Mouse (Mus musculus): ENCODE measurements around the gene Rims3. TPM values are rescaled to one million over a fixed set of nuclear protein-coding genes. Genes with fewer than 3 reads are reported as not detected.

The Rims3 gene
- under 1 TPM; 0.20 to 0.40 TPM for total RNA-seq (2021)
- long read RNA-seq, experiment 1: 0 reads
- long read RNA-seq, experiment 2: 0 reads

DNA sequence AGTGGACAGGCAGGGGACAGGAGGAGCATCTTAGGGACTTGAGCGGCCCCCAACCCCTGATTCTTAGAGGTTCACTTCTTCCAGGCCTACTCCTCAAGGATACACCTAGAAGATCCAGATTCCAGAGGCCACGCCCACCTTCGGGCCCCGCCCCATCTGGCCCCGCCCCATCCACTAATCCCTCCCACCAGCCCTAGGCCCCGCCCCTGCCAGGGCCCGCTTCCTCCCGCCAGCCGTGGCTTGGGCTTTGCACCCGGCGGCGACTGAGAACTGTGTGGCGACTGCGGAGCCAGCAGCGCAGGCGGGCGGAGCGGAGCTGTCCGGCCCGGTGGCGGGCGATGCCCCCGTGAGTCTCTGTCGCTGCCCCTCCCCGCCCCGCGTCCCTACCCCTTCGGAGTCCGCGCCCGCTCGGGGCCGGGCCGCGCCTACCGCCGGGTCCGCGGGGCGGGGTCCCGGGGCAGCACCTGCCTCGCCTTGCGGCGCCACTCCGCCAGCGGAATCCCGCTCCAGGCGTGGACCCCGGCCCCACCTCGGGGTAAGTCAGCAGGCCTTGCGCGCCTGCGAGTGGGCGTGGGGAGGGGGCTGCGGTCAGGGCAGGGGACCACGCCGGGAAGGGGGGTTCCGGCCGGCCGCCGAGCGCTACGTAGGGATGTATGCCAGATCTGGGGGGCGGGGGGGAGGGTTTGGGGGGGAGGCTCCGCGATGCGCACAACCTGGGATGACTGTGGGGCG is at the start of gene Rims3:
Gene Rims3, plus strand, starts transcription at position 229 of the 732 bp plus-strand sequence.
- peak; percentile 59 for DNase-seq

DNA sequence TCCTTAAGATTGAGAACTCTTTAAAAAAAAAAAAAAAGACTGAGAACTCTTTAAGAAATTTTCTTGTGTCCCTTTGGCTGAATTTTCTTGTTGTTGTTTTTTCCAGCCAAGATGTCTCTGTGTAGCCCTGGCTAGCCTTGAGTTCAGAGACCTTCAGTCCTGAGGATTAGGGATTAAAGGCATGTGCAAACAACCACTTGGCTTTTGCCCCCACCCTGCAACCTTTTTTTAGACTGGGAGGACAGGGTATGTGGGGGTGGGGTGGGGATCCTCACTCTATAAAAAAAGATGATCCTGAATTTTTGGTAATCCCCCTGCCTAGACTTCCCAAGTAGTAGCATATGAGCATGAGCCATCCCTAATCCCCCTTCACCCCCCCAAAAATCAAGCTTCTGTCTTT is 48.8 kb upstream of the Rims3 start:
- DNase-seq: no peak

DNA sequence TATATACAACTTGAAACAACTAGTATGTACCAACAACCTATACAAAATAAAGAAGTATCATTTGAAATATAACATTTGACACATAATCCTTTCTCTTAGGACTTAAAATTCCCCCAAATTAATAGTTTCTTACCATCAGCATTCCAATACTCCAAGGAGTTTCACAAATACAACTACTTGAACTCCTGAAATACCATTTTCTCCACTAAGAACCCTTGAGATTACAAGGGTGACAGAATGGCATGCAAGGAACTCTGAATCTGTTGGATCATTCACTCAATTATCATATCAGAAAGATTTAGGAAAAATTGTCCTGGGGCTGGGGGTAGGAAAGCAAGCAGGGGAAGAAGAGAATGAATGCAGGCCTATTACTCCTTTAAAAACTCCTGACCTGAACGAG is 40.9 kb upstream of the Rims3 start:
- DNase-seq: no peak

DNA sequence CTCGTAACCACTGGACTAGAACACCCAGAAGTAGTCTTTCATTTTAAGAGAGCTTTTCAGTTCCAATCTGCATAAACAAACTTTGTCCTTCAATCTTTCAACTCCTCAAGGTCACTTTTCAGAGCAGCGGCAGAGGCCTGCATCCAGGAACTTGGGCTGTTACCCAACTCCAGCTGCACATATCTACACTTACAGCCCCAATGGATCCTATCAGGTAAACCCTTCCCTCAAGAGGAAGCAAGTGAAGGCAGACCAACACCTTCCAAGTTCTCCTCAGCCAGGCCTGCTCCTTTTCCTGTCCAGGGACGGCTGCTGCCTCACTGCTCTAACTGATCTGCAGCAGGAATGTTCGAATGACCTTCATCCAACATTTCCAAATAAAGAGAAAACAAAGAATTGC is 40.4 kb upstream of the Rims3 start:
- DNase-seq: peak; percentile 8

DNA sequence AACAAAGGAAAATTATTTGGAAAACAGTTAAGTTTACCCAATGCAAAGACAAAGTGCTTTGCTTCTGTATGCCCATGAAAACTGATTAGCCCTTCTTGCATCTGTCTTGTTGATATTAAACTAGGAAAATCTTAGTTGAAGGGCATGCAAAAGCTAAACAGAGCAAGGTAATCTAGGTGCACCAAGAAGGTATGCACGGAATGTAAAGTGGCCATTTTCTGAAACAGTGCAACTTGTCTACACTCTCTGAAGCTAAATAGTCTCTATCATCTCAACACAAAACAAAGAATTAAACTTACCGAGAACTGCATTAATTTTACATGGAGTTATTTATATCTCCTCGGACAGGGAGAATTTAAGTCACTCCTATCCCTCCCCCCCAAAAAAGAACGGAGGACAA is 39.5 kb upstream of the Rims3 start:
- no peak for DNase-seq

DNA sequence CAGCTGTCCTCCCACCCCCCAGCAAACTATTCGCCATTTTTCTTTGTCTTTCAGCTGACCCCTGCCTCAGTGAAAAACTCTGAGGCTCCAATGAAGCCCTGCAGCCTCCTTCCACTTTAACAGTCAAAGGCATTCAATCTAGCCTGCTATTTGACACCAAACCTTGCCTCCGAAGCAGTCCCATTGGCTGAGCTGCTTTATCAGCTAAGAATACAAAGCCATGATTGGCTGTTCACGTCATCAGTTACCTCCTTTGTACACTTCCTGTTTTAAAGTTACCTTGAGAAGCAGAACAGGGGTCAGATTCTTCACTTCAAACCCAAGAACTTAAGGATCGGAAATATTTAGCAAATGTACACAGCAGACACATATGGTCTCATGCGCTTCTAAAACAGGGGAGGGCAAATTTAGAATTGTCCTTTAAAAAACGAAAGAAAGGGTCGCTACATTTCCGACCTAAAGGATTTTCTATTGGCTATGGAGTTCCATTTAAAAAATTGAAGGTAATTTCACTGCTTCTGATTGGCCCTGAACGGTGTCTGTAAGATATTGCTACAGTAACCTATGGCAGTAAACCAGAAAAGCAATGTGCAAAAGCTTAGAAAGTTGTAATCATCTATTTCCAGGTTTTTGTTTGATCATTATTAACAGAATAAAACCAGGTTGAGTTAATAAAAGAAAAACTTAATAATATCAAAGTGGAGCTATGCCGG is 38.8 kb upstream of the Rims3 start:
- peak; percentile 44 for DNase-seq

DNA sequence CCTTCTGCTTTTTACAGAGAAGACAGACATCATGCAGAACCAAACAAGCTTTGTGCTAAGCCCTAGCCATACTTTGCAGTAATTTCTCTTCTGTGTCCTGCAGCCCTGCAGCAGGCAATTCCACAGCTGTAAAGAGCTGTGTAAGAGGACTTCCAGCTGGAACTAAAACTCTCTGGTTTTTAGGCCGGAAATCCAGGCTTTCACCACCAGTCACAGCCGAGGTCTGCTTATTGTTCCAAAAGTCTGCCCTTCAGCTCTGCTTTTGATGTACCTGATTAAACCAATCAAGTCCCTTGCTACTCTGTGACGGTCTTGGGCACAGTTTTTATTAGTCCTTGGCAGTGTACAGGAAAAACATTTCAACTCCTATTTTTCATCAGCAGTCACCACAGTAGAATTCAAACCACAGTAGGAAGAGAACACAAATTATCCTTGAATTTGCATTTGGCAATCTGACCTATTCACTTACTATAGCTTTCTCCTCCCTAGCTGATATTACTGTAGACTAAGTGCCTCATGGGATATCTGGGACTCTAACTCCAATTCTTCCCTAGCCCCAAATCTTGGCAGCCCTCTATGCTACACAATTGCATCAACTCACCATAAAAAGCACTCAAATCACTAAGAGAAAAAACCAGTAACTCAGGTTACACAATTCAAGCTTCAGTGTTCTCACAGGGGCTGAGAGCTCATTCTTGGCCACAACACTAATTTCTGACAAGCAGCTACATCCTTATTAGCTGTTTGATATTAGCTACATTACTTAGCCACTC is 37.4 kb upstream of the Rims3 start:
- no peak for DNase-seq

DNA sequence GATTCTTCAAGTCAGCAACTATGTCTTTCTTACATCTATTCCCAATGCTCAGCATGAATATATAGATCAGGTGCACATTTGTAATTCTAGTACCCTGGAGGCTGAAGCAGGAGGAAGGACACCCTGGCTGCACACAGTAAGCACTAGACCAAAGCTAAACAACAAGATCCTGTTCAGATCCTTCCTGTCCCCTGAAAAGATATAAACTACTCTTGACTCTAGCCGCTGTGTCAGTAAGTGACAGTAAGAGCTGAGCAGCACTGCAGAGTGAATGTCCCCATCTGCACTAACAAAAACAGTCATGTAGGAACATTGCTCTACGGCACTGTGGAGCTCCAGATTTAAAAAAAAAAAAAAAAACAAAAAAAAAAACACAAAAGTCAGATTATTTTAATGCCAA is 36.7 kb upstream of the Rims3 start:
- no peak for DNase-seq

DNA sequence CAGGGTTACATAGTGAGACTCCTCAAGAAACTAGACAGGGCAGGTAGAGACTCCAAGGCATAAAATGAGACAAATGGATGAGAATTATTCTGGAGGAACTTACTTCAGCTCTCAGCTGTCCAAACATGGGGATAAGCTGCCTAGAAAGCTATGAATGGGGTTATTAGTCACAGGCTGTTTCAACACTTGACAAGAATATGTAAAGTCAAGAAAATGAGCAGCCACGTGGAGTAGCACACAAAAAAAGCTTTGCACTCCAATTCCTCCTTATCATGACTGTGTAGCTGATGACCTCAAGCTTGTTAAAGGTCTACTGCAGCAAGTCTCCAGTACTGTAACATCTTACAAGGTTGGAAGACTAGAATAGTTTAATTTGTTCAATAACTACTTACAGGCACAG is 35.3 kb upstream of the Rims3 start:
- DNase-seq: no peak

DNA sequence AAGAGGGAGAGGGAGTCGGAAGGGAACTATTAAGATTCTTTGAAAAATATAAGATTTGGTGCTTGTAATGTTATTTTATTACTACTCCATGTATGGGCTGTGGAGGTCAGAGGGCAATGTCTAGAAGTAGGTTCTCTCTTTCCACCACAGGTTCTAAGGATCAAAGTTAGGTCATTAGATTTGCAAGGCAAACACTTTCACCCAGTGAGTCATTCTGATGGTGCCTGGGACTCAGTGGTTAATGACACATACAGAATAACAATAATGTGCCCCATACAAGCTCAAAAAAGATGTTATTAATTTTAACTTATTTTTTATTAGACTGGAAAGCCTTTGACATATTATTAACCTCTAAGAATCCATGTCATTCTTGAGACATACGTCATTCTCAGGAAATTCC is 34.7 kb upstream of the Rims3 start:
- DNase-seq: no peak

DNA sequence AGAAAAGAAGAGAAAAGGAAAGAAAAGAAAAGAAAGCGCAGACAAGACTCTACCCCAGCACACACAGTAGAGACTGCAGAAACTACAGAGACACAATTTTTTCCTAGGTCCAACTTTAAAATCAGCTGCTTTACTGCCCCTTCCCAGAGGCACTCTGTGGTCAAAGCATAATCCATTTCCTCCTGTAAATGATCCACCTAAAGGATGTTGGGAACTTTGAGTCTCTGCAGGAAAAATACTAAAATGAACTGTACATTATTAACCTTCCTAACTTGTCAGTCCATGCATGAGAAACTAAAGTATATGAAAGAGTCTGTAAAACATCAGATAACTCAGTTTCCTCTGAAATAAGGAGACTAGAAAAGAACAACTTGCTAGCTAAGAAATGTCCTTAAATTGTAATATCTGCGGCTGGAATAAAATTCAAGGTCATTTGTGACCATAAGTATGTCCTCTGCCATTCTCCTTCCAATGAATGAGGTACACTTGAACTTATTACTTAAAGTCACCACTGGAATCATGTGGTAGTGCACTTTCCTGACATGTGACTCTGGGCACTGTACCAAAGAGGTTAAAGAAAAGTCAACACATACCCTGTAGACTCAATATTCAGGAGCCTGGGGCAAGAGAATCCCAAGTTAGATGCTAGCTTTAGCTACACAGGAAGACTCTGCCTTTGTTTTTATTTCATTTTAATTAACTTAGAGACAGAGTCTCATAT is 32.3 kb upstream of the Rims3 start:
- DNase-seq: no peak

DNA sequence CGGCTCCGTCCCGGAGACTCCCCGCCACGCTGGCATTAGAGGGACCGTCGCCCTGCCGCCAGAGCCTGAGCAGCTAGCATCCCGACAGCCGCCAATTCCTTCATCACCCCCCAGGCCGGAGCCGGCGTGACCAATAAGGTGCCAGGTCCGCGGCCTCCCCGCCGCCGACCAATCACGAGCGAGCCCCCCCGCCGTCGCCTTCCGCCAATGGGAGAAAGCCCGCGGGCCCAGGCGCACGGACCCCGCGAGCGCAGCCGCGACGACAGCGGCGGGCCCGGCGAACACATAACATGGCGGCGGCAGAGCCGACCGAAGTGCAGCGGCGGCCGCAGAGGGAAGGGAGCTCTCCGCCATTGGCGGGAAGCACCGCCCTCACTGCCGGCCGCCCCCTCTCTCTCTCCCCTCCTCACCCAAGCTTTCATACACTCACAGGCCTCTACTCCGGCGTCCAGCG is 29.5 kb upstream of the Rims3 start:
- DNase-seq: peak; percentile 97

DNA sequence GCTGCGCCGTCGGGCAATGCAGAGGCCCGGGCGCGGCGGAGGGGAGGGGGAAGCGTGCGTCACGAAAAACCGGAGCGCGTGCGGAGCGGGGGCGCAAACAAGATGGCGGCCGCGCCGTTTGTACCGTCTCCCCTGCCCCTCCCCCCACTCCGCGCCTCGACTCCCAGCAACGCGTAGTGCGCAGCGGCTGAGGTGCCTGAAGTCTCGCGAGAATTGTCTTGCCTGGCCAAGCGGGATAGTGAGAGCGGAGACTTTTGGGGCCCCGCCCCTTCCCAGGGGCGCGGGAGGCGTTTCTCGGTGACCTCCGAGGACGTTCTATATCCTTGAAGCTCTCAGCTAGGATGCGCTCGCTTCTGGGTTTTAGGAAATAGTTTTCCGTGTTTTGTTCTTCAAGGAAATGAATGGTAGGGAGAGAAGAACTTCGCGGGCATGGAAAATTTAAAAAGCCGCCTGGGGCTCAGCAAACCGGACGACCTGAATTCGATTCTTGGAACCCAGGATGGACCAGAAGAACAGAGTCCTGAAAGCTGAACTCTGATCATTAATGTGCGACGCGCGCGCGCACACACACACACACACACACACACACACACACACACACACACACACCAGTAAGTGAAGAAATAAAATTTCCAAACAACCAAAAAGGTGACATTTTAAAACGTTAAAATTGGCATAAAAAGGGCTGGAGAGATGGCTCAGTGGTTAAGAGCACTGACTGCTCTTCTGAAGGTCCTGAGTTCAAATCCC is 28.9 kb upstream of the Rims3 start:
- DNase-seq: peak; percentile 99

DNA sequence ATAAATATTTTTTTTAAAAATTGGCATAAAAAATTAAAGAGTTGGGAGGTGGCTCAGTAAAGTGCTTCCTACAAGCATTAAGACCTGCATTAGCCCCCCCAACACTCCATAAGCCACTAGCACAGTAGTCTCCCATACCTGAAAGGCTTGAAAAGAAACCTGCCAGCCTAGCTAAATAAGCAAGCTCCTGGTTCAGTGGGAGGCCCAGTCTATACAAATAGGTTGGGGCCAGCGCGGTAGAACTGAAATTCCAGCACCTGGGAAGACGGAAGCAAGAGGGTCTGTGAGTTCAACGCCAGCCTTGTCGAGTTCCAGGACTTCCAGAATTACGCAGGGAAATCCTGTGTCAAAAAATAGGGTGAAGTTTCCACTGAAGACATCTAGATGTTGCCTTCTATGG is 28.2 kb upstream of the Rims3 start:
- no peak for DNase-seq

DNA sequence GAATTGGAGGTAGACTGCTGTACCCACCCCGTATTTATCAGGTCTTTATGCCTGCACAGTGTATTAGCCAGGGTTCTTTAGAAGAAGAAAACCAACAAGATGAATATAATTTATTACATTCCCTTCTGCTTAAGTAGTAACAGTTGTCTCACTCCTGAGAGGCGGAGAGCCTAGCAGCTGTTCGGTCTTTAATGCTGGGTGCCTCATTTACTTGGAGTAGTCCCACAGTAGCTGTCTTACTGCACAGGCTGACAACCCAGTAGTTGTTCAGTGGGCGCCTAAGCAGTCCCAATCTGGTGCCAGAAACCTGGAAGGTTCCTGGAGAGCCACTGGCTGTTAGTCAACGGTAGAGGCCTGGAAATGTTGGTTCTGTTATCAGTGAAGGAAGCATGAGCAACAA is 23.8 kb upstream of the Rims3 start:
- no peak for DNase-seq

DNA sequence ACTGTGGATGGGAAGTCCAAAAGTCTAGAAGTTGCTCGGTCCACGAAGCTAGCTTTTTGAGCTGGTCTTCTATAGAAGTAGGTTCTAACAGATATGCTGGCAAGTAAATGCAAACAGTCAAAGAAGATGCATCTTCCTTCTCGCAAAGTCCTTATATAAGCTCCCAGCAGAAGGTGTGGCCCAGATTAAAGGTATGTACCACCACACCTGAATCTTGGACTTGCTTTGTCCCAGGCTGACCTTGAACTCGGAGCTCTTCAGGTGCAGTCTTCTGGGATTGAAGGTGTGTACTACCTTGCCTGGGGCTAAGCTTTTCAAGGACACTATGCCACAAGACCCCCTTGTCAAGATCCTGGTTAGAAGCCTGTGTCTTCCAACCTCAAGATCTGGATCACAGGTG is 23.1 kb upstream of the Rims3 start, which contains the start of gene Nfyc:
Gene Nfyc, minus strand, starts transcription at position 101 of the 400 bp plus-strand sequence.
- DNase-seq: no peak

DNA sequence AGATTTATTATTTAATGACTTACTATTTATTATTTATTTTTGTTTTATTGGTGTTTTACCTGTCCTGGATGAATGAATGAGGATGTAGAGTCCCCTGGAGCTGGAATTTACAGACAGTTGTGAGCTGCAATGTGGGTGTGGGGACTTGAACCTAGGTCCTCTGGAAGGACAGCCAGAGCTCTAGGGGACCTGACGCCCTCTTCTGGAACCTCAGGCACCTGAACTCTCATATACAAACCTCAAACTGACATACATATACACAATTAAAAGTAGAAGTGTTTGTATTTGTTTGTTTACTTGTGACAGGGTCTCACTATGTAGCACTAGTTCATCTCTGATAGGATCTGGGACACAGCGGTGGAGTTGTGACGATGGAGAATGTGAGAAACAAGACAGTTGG is 13.3 kb upstream of the Rims3 start:
- no peak for DNase-seq

DNA sequence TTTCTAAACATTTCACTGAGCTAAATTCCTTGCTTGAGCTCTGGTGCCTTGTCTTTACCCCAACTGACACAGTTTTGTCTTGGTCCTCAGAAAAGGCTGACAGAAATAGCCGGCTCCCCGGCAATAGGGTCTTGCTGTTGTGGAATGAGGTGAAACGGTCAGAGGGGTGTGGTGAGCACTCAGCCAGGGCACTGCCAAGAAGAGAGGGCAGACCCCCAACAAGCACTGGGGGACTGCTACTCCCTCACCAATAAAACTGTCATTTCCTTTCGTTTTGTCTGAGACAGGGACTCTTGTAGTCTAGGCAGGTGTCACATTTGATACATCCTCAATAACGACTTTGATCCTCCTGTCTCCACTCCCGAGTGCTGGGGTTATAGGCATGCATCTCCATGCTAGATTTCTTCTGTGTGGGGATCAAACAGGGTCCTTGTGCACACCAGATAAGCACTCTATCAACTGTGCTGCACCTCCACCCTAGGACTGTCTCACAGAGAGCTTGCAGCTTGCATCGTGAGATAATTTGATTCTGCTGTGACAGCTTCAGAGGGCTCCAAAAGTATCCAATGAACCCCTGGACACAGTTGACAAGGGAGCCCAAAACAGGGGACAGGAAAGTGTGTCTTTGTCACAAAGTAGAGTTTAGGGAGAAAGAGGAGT is 10.1 kb upstream of the Rims3 start:
- no peak for DNase-seq

DNA sequence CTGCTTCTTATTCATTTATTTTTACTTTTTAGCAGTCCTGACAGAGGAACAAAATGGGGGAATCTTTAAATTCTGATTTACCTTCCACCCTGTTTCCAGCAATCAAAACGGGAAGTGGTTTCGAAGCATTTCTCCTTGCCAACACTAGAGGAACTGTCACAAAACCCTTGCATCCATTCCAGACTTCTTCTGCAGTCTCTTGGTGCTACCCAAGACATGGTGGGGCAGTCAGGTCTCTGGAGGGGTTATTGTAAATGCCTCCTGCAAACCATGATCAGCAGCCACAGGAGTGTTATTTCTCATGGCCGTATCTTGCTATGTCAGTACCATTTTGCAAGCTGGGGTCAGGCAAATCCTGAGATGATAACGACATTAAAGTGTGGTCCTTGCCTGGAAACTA is 9.5 kb upstream of the Rims3 start:
- no peak for DNase-seq

DNA sequence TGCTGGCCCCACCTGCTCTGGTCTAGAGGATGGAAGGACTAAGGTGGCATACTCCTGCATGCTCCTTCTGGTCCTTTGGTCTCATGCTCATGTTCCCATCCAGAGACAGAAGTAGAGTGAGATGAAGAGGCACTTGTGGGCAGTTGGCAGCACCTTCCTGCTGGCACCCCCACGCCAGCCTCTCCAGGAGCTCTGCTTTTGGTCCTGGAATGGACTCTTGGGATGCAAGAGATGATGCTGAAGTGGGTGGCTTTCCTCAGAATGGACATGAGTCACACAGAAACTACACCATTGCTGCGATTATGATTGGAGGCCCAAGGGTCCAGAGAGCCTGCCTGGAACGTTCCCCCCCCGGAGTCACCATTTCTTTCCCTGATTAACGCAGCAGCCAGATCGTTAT is 5.7 kb upstream of the Rims3 start:
- no peak for DNase-seq

DNA sequence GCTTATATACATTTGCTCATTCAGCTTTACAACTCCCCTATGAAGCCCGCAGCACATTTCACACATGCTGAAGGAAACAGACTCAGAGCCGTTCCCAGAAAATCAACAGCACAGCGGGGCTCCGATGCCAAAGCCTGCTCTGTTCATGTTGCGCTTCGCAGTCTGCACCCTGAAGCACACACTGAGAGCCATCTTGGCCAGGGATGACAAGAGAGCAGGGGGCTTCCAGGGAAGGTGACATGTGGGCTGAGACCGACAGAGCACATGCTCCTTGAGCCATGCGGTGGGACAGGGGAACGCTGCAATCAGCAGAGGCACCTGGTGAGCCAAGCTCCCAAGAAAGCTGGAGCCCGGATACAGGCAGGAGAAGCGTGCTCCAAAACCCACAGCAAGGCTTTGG is 5.2 kb upstream of the Rims3 start:
- no peak for DNase-seq
